Mouse (Mus musculus) cerebellum, adult (tissue): Measurements from ENCODE around the gene 0610009B22Rik.

Experiments used
- ATAC-seq: cut with Nextera tagmentation; 2 replicates; pipeline ENCODE4 v1.9.2; 2017; ENCODE audit warnings: mild to moderate bottlenecking, moderate library complexity, mixed read lengths; ENCODE audit not compliant: insufficient number of reproducible peaks, low FRiP score, low TSS enrichment

Gene 0610009B22Rik

DNA sequence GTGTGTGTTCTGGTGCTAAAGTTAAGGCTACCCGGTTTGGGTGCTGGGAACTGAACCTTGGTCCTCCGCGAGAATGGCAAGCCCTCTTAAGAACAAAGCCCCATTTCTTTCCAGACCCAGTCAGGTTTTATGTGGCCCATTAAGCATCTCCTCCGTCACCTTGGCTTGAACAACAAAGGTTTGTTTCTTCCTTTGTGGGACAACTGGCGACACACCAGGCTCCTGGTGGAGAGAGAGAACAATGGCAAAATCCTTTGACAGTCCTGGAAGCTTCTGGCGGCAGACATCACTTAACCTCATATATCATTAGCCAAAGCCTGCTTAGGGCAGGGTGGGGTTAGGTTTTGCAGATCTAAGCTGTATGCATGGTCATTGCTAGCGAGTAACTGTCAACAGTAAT, 26.0 kb downstream of the 0610009B22Rik start:
- ATAC-seq, result no peak

DNA sequence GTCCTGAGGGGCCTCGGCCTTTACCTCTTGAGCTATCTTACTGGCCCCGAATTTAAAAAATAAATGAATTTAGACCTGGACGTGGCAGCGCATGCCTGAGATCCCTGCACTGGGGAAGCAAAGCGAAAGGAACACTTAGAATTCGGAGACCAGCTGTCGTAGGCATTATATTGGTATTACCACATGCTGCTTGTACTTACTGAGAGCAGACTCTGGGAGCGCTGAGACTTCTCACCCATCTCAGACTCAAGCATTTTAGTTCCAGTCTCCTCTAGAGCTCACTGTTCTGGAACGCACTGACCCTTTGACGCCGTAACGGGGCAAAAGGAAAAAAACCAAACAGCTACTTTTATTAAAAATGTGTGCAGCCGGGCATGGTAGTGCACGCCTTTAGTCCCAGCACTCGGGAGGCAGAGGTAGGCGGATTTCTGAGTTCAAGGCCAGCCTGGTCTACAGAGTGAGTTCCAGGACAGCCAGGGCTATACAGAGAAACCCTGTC, 26.8 kb downstream of the 0610009B22Rik start:
- no peak for ATAC-seq

DNA sequence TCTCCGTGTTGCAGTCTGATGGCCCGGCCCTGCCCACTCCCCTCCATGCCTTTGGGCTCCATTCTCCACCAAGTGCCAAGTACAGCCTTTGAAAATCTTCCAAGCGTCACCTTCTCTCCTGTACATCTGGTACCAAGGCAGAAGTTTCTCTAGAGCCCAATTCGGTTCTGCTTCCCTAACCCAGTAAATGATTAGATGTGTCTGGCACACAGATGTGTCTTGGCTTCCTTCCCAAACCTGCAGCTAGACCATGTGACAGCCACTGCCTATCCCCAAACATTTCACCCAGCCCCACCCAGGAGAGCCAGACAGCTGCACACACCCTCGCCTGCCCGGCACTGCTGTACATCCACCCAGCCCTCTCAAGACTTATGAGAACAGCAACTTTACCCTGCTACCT, 30.0 kb downstream of the 0610009B22Rik start:
- ATAC-seq, result no peak

DNA sequence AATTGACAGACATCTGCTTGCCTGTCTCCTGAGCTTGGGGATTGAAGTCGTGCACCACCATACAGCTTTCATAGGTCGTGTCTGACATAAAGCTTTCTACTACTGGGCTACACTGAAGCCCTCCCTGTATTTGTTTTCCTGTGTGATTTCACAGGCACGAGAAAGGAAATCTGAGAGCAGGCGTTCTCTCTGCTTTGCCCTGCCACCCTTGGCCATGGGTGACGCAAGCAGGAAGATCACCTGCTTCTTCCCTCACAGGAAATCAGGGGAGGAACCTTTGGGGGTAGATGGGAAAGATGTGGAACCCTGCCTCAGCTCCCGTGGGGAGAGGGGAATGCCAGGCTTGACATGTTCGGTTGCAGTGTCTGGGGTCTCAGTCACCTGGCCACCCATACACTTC, 30.4 kb downstream of the 0610009B22Rik start:
- ATAC-seq, result no peak

DNA sequence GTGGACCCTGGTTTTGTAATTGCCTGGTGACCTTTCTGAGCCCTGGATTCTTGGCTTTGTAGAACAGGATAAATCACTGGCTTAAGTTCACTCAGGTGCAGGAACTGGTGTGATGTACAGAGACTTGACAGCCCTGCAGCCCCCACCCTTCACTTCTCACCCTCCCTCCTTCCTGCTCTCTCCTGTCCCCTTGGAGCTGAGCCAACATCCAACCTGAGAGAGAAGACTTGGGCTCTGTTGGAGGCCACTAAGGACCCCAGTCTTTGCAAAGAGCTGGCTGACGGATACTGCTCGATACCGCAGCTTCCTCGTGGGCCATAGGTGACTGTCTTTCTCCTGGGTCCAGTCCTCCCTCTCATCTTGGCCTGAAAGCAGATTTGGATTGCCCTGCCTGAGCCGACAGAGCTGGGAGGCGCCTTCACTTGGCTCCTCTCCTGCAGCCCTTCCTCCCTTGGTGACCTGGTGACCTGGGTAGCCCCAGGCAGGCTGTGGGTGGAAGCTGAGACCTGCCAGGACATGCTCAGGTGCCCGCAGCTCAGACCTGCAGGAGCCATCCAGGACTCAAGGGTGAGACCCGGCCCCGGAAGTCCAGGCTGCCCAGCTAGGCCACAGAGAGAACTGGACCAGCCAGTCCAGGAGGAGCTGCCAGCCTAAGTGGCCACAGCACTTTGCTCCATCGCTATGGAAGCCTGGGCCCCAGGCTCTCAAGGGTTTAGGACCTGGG, 31.7 kb downstream of the 0610009B22Rik start:
- no peak for ATAC-seq

DNA sequence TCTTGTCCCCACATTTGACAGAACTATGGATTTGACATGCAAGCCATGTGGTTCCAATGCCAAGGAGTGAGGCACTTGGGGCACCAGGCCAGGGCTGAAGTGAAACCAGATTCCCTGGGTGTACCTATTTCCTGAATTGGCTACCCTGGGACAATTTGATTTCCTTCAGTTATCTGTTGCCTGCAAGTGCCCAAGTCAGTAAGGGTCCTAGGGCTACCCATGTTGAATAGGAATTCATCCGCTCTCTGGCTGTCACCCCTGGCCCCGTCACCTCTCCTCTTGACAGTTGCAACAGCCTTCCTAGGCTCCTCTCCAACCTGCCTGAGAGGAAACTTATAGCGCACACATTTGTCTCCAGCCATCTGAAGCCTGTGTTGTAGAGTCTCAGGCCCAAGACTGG, 33.8 kb downstream of the 0610009B22Rik start:
- no peak for ATAC-seq

DNA sequence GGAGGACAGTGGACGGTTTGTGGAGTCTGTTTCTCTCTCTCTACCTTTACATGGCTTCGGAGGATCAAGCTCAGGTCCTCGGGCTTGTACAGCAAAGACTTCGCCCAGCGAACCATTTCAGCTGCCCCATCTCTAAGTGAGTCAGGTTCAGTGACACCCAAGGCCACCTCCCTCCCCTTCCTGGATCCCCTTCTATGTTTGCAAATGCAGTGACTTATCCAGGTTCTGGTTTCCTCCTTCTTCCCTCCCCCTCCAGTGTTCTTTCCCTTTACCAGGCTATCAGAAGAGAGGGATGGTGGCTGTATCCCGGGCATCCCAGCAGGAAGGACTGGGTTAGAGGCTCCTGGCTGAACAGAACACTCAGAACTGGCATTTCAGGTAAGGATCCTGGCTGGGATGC, 34.9 kb downstream of the 0610009B22Rik start:
- no peak for ATAC-seq

DNA sequence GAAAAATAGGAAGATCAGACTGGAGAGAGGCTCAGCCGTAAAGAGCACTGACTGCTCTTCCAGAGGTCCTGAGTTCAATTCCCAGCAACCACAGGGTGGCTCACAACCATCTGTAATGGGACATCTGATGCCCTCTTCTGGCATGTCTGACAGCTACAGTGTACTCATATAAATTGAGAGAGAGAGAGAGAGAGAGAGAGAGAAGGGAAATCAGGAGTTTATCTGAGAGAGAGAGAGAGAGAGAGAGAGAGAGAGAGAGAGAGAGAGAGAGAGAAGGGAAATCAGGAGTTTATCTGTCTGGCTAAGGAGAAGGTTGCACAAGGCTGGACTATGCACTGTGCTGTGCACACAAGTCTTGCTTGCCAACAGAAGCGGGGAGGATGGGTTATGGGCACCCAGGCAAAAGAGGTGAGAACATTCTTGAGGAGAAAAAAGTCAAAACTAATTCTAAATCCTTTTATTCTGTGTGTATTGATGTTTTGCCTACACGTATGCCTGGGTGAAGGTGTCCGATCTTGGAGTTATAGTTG, 35.7 kb downstream of the 0610009B22Rik start:
- no peak for ATAC-seq

DNA sequence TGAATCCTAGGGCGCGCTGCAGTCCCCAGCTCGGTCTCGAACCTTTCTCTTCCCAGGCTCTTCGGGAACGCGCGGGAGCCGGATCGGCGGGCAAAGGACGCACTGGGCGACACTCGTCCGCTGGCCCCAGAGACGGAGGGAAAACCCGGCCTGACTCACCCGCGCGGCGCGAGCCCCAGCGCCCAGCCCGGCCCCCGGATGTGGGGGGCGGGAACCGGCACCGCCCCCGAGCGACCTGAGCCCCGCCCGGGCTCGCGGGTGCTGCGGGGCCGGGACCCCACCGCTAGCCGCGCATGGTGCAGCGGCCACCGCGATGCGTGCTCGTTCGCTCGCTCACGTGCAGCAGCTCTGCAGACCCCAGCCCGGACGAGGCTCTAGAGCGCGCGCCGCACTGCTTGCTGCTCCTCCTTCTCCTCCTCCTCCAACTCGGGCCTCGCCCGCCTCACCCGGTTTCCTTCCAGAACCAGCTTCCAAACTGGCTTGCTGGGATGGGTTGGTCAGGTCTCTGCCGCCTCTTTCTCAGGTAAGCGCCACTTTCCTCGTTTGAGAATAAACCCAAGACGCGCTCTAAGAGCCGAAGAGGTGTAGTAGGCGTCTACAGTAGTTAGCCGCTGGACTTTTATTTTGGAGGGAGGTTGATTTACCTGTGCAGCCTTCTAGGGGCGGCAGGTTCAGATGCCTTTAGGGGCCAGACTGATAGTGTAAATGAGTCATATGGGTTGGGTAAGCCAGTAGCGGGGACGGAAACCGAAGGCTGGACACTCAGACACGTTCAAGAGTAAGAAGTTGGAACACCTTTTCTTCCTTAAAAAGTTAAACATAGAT, 37.8 kb downstream of the 0610009B22Rik start, which contains the start of the genes N4bp3 and D930048N14Rik:
N4bp3 (minus strand) TSS at position 152 of the 825 bp plus-strand sequence.
D930048N14Rik (plus strand) TSS at position 264 of the 825 bp plus-strand sequence.
- ATAC-seq, result 0 out of 2 replicates have a peak, but pooled peaks have one; percentile 40

DNA sequence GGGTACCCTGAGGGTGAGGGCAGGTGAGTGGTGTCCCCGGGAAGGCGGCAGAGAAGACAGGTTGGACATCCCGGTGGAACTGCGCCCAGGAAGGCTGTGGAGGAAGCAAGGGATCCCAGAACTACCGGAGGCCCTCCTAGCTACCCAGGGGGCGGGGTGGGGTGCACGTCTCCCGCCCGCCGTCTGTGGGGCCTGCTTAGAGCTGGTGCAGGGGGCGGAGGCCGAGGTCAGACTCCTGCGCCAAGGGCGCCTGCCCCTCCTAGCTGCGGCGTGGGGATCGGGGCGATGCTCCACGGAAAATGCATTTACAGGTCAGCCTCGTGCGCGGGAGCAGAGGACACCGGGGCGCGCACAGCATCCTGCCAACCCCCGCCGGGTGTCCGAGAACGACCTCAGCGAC, 38.4 kb downstream of the 0610009B22Rik start:
- no peak for ATAC-seq

DNA sequence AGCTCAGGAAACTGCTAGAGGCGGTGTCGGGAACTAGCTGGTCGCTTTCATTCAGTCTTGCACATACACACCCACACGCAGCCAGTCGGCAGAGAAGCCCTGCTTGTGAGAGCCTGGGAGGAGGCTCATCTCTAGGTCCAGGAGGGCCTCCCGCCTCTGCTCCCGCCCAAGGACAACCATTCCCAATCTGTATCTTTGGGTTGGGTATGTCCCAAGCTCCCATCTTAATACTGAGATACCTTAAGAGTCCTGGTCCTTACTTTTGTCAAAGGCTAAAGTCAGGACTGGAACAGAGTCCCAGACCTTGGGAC, 38.8 kb downstream of the 0610009B22Rik start:
- ATAC-seq, result no peak

DNA sequence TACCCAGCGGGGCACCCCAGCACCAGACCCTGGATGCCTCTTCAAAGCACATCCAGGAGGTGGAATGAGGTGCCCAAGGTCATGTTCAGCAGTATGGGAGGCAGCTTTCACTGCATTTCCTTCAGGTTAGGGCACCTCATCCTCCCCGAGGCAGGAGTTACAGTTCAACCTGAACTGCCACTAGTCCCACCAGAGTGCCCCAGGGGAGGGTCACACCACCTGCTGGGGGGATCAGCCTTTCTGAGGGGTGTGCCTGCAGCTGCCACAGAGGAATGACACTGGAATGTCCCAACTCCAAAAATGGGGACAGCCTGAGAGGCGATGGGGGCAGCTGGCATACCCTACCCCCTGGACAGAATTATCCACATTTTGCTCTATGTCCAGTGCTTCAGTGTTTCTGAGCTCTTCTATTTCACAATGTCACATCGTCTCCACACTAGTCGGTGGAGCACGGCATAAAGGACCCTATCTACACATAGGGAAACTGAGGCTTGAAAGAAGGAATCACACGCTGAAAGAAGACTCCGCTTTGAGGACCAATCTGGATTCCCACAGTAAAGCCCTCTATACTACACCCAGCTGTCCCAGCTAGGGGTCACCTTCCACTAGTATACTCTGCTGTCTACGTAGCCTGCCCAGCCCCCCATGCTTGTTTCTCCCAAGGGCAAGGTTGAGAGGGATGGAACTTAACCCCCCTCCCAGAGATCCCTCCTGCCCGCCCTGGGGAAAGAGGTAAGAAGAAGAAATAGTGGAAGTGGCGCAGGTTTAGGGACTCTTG, 39.4 kb downstream of the 0610009B22Rik start:
- ATAC-seq, result no peak

DNA sequence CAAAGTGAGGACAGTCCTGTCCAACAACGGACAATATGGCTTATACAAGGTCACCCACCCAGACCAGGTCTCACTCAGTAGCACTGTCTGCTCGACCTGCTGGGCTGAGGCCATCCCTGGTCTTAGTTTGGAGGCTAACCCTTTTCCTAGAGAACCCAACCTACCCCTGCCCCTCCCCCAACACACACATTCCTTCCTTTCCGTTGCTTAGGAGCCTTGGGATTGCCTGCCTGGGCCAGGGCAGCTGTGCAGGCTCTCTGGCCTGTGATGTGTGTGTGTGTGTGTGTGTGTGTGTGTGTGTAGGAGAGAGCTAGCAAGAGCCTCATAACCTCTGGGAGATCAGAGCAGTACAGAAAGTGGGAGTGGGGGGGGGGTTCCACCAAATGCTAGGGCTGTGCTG, 40.1 kb downstream of the 0610009B22Rik start:
- no peak for ATAC-seq

DNA sequence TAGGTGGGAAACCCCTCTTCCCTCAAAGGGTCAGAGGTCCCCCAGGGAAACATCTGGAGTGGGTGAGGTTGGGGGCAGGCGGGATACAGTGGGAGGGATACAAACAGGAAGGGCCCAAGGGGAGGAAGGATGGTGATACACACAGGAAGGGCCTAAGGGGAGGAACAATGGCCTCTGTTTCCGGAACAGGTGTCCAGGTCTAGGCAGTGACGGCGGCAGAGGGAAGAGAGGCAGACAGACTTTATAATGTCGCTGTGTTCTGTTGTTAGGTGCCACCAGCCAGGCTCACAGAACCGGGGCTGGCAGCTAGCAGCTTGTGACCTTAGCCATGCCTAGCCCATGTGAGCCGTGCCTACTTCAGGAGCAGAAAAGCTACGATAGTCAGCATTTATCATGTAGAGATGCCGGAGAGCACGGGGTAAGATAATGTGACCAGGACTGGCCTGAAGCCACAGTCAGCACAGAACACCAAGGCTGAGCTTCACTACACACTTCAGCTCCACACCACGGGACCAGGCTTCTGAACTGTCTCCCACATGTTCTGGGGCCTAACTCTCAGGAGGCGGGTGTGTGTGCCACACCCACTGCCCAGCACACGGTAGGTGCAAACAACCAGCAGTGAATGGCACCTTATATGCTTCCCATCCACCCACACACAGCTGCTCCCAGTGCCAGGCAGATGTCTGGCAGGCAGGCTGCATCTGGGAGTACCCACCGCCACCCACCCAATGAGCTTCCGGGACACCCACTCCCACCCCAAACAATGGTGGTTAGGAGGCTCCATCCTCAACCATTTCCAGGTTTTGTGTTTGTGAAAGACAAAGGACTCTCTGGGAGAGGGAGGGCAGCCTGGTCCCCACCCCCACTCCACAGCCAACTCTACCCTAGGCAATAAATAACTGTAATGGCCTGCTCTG, 41.7 kb downstream of the 0610009B22Rik start:
- no peak for ATAC-seq

DNA sequence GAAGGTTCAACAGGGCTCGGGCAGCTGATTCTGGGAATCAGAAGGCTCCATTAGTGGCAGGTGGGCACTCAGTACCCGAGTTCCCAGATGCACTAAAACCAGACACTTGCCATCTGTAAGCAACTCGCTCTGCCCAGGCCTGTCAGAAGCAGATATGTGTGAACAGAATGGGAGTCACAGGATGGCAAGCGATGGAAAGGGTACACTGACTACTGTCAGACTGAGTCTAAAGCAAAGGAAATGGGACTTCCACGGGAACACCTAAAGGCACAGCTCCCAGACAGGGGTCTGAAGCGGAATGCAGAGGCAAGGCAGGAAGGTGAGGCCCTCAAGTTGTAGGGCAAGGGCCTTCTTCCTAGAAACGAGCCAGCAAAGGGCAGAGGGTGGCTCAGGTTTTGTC, 42.4 kb downstream of the 0610009B22Rik start:
- no peak for ATAC-seq

DNA sequence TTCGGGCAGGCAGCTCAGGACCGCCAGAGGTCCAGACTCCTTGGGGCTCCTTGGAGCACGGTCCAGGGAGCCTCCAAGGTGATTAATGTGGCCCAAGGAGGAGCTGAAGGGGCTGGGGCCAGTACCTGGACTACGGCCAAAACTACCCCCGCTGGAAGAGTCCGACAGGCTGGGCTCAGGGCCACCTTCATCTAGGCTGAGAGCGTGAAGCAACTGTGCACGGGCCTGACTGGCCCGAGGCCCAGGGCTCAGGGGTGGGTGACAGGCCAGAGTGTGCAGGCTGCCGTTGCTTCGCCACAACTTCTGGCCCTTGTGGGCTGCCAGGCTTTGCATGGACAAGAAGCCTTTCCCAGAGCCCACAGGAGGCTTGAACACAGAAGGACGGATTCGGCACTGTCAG, 43.4 kb downstream of the 0610009B22Rik start:
- ATAC-seq, result no peak

DNA sequence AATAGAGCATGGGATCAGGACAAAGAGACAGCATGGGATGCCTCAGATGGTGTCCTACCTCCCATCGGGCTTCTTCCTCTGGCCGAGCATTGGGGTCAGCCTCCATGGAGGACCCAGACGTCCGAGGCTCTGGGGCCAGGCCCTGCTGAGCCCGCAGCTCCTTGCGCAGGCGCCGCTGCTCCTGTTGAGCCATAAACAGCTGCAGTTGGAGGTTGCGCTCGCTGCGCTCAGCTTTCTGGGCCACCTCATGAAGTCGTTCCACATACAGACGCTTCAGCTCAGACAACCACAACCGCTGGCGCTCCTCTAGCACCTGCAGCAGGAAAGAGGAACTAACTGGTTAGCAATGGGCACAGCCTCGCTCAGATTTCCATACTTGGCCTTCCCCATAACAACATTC, 44.5 kb downstream of the 0610009B22Rik start:
- no peak for ATAC-seq

DNA sequence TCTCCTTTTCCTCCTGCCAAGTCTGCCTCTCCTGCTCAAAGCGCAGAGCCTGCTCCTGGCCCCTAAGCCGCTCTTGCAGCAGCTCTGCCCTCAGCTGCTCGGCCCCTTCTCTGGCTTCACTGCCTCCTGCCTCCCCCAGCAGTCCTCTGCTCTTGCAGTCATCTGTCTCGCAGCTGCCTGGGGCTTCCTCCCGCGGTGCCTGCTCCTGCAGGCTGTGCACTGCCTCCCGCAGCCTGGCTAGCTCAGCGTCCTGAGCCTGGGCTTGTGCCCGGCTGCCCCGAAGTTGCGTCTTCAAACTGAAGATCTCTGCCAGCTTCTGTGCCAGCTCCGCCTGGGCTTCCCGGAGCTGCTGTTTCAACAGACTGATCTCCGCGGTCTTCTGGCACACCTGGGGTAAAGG, 44.9 kb downstream of the 0610009B22Rik start:
- ATAC-seq, result peak; percentile 32; the same call in 1 of the 2 replicates

DNA sequence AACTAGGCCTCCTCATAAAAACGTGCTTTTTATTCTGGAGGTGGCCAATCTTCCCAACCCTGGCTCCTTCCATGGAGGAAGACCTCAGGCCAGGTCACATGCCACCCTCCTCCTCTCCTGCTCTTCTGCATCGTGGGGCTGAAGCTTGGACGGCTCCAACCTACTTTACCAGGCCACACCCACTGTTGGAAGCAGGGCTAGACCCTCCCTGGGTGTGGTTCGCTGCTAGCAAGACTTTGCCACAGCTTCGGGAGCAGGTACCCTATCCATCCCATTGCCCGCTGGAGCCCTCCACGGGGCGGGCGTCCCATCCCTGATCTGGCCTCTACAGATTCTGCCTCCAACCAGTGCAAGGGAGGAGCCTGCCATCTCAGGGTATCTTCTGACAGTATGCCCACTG, 45.5 kb downstream of the 0610009B22Rik start:
- ATAC-seq, result peak; percentile 57; the same call in 1 of the 2 replicates
